Mouse (Mus musculus) bone marrow, adult 2 months (tissue): ENCODE measurements around the gene Yipf3.

Experiments used
- CTCF ChIP-seq: fragments of 200-500 bp; IDR thresholded peaks from 2 replicates; pipeline ENCODE4 v1.5.1; 2011; ENCODE audit warnings: low read length, control low read depth; ENCODE audit not compliant: control insufficient read depth, insufficient read depth
- POLR2A ChIP-seq: fragments of 200-500 bp; IDR thresholded peaks from 2 replicates; pipeline ENCODE4 v1.6.1; 2011; ENCODE audit warnings: low read depth, mild to moderate bottlenecking, control low read depth, low read length, borderline replicate concordance; ENCODE audit not compliant: control insufficient read depth

DNA sequence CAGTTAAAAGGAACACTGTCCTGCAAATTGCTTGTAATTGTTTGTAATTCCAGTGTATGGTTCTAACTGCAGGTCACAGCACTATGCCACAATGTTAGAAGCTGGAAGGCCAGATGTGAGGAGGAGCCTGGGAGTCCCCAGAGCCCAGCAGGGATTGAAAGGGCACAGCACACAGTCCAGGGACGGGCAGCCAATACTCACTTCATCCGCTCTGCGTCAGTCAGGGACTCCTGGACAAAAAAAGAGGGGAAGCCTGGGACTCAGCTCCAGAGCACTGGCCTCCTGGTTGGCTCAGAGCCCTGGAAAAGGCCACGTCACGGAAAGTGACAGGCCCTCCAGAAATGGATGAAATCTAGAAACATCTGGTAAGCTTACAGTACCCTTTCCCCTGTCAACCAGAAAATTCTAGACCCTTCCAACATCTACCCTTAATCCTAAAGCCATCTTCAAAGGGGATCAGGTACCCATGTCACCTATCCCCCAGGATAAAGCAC is 14.4 kb downstream of the Yipf3 start:
- TF ChIP-seq POLR2A, result no peak
- no peak for TF ChIP-seq CTCF
